Mouse (Mus musculus) gastrocnemius, adult 18-20 months (tissue): ENCODE results near the gene Pkd1l1. TPM values are rescaled to one million over a fixed set of nuclear protein-coding genes. Genes with fewer than 3 reads are reported as not detected.

Experiments
- total RNA-seq, 2 experiments: library from RNA; stranded (reverse); gene quantifications; 2 replicates each; pipeline ENCODE4 v1.2.3; 2021

Gene Pkd1l1
- total RNA-seq, 2 experiments from 2014 or later, result not detected

Other genes with a start within 250 kb of the Pkd1l1 start
- gene Hus1, start 37.9 kb upstream of the Pkd1l1 start, total RNA-seq, result 1 to 10 TPM; 8.3 TPM
- not detected for gene Gm11992, start 75.3 kb upstream of the Pkd1l1 start, total RNA-seq
- gene Sun3, start 75.7 kb upstream of the Pkd1l1 start, total RNA-seq, result not detected
- gene Upp1, start 144.8 kb upstream of the Pkd1l1 start, total RNA-seq, result under 1 TPM in 1 of 2 experiments, not detected in 1; 0.26 TPM
- under 1 TPM in 1 of 2 experiments, not detected in 1; 0.02 TPM for gene Abca13, start 218.7 kb upstream of the Pkd1l1 start, total RNA-seq